Mouse (Mus musculus): ENCODE measurements at regions not wholly inside any gene's neighbourhood (a gene's known extent, or its start where the extent isn't known, plus 50 kb on each side); places are given as distances from the start of the nearest gene placed in this dataset.

DNA sequence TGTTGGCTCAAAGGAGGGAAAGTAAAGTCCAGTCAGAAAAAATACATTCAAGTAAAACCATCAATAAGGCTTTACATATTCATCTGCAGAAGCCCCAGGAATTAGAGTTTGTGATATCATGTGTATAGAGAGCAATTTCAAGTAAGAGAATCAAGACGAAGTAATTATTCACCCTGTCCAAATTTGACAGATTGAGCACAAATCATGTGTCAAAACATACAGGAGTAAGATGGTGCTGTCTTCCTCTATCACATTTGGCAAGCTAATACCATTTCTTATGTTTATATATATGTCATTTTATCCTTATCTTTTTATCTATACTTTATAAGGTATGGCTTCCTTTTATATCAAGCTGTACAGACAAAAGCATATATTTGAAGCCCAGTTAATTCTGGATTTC lies 825.2 kb downstream of the Galc start:
- Histone ChIP-seq H3K4me2 (ENCODE audit: low read depth, low read length) (no peak overlapping the region), H3K9ac (replicated peaks; ENCODE audit: low read depth, low read length) (no peak overlapping the region), H3K27ac (ENCODE audit: low read depth) (no peak overlapping the region), H3K27me3 (ENCODE audit: control insufficient read depth, insufficient read depth, low read length) (no peaks in the 10 kb centered on the region), H3K4me1 (ENCODE audit: control insufficient read depth, insufficient read depth) (no peaks in the 10 kb centered on the region), H3K9me3 (replicated peaks; ENCODE audit: control insufficient read depth, low read length) (no peaks in the 10 kb centered on the region), H3K36me3 (replicated peaks; ENCODE audit: control insufficient read depth, insufficient read depth, low read length) (no peaks in the 10 kb centered on the region), H3K4me3 (ENCODE audit: low read depth, low read length) (no peak overlapping the region)
- TF ChIP-seq EP300 (IDR thresholded peaks at IDR 0.05; ENCODE audit: low read depth) (no peak), CTCF (IDR thresholded peaks at IDR 0.05; ENCODE audit: low read depth) (no peak)
- DNase-seq (ENCODE audit: low spot score), result no peak
- ATAC-seq (ENCODE audit: insufficient read depth, low read depth), result no peak
- 86% methylated on average over 1 of the region's 1 CpGs for WGBS

DNA sequence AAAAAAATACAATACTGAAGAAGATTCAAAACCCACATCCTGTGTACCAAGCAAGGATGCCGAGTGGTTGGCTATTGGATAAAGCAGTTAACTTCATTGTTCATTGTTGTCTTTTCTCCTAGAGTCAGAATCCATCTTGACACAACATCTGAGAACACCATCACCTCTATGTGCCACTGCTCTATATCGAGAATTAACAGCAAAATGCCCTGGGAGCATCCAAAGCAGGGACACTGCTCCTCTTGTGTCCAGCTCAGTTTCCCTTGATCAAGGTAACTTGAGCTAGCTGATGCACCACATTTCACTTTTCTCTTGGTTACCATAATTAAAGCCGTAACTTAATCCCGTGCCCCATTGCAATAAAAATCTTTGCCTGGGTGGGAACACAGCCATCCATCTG lies 826.6 kb downstream of the Galc start:
- TF ChIP-seq EP300 (IDR thresholded peaks at IDR 0.05; ENCODE audit: low read depth), result no peak
- no peak for TF ChIP-seq CTCF (IDR thresholded peaks at IDR 0.05; ENCODE audit: low read depth)
- WGBS, result 79% methylated on average over 4 of the region's 4 CpGs

DNA sequence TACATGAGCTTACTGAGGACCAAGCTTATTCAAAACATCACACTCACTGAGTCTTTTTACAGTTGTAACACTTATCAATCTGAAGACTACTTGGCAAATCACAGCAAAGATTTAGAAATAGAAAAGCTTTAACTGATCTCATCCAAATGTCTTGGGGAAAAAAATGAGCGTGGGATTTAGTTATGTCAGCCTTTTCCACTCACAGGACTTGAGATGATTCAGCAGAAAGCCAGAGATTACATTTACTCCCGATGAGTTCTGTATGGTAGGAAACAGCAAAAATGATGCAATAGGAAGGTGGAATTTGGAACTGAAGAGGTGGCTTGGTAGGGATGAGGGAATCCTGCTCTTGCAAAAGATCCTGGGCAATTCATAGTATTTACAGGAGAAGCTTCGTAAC lies 831.0 kb downstream of the Galc start:
- 69% methylated on average over 3 of the region's 3 CpGs for WGBS
- Histone ChIP-seq H3K4me1 (ENCODE audit: control insufficient read depth, insufficient read depth) (0 out of 2 replicates have a peak, but pooled peaks cover 4% of the 10 kb centered on the region), H3K27me3 (ENCODE audit: control insufficient read depth, insufficient read depth, low read length) (no peaks in the 10 kb centered on the region)

More for the DNA sequence above, 826.6 kb downstream of the Galc start:
- H3K4me2 ChIP-seq (ENCODE audit: low read depth, low read length), result no peak overlapping the region
- DNase-seq (ENCODE audit: low spot score) (no peak), ATAC-seq (ENCODE audit: insufficient read depth, low read depth) (no peak)
- H3K9me3 ChIP-seq (replicated peaks; ENCODE audit: control insufficient read depth, low read length), result no peaks in the 10 kb centered on the region
- no peaks in the 10 kb centered on the region for H3K4me1 ChIP-seq (ENCODE audit: control insufficient read depth, insufficient read depth)
- H3K27ac ChIP-seq (ENCODE audit: low read depth), result no peak overlapping the region
- no peaks in the 10 kb centered on the region for H3K36me3 ChIP-seq (replicated peaks; ENCODE audit: control insufficient read depth, insufficient read depth, low read length)
- no peaks in the 10 kb centered on the region for H3K27me3 ChIP-seq (ENCODE audit: control insufficient read depth, insufficient read depth, low read length)
- no peak overlapping the region for H3K4me3 ChIP-seq (ENCODE audit: low read depth, low read length)
- H3K9ac ChIP-seq (replicated peaks; ENCODE audit: low read depth, low read length), result no peak overlapping the region

DNA sequence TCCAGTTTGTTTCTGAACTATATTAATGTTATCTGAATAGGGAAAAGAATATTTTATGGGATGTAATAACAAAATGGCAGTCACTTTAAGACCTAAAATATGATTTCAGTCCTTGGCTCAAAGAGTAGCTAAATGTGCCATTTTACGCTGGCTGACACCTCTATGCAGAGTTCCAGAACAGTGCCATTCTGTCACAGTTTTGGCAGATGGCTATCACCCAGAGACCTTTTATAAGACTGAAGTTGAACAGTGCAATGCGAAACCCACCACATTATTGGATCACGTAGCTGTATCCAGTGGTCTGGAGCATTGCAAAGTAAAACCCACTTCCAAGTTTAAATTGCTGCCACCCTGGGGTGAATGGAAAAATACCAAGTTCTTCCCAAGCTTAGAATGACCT lies 834.5 kb downstream of the Galc start:
- no peaks in the 10 kb centered on the region for H3K9me3 ChIP-seq (replicated peaks; ENCODE audit: control insufficient read depth, low read length)
- H3K4me3 ChIP-seq (ENCODE audit: low read depth, low read length), result no peak overlapping the region
- no peaks in the 10 kb centered on the region for H3K27me3 ChIP-seq (ENCODE audit: control insufficient read depth, insufficient read depth, low read length)
- no peak overlapping the region for H3K4me2 ChIP-seq (ENCODE audit: low read depth, low read length)
- TF ChIP-seq CTCF (IDR thresholded peaks at IDR 0.05; ENCODE audit: low read depth) (no peak), EP300 (IDR thresholded peaks at IDR 0.05; ENCODE audit: low read depth) (no peak)
- H3K27ac ChIP-seq (ENCODE audit: low read depth), result no peak overlapping the region
- H3K36me3 ChIP-seq (replicated peaks; ENCODE audit: control insufficient read depth, insufficient read depth, low read length), result no peaks in the 10 kb centered on the region
- no peak overlapping the region for H3K9ac ChIP-seq (replicated peaks; ENCODE audit: low read depth, low read length)
- 0 out of 2 replicates have a peak, but pooled peaks cover 4% of the 10 kb centered on the region for H3K4me1 ChIP-seq (ENCODE audit: control insufficient read depth, insufficient read depth)
- WGBS, result 96% methylated on average over 3 of the region's 3 CpGs
- no peak for DNase-seq (ENCODE audit: low spot score)
- ATAC-seq (ENCODE audit: insufficient read depth, low read depth), result no peak

More for the DNA sequence above, 831.0 kb downstream of the Galc start:
- TF ChIP-seq EP300 (IDR thresholded peaks at IDR 0.05; ENCODE audit: low read depth) (no peak), CTCF (IDR thresholded peaks at IDR 0.05; ENCODE audit: low read depth) (no peak)
- Histone ChIP-seq H3K9ac (replicated peaks; ENCODE audit: low read depth, low read length) (no peak overlapping the region), H3K4me3 (ENCODE audit: low read depth, low read length) (no peak overlapping the region), H3K9me3 (replicated peaks; ENCODE audit: control insufficient read depth, low read length) (no peaks in the 10 kb centered on the region), H3K36me3 (replicated peaks; ENCODE audit: control insufficient read depth, insufficient read depth, low read length) (no peaks in the 10 kb centered on the region), H3K27ac (ENCODE audit: low read depth) (no peak overlapping the region), H3K4me2 (ENCODE audit: low read depth, low read length) (no peak overlapping the region)
- DNase-seq (ENCODE audit: low spot score), result no peak
- no peak for ATAC-seq (ENCODE audit: insufficient read depth, low read depth)

DNA sequence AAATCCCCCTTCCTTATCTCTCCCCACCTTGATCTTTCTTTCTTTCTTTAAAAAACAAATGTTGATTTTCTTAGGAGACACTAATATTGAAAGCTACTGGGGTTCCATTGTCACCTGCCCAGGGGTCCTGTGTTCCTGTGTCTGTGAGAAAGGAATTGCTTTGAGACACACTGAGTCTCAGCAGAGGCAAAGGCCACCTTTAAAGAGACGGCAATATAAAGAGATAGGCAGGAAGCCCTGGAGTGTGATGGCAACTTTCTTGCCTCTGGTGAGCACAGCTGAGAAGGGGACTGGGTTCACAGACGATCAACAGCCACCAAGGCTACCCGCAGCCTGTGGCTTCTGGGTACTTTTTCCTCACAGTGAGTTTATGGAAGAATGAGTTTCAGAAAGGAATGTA lies 855.8 kb downstream of the Galc start:
- Histone ChIP-seq H3K4me3 (ENCODE audit: low read depth, low read length) (no peak overlapping the region), H3K27me3 (ENCODE audit: control insufficient read depth, insufficient read depth, low read length) (no peaks in the 10 kb centered on the region), H3K9ac (replicated peaks; ENCODE audit: low read depth, low read length) (no peak overlapping the region), H3K27ac (ENCODE audit: low read depth) (no peak overlapping the region), H3K4me1 (ENCODE audit: control insufficient read depth, insufficient read depth) (no peaks in the 10 kb centered on the region), H3K36me3 (replicated peaks; ENCODE audit: control insufficient read depth, insufficient read depth, low read length) (no peaks in the 10 kb centered on the region), H3K4me2 (ENCODE audit: low read depth, low read length) (no peak overlapping the region), H3K9me3 (replicated peaks; ENCODE audit: control insufficient read depth, low read length) (no peaks in the 10 kb centered on the region)
- no peak for TF ChIP-seq CTCF (IDR thresholded peaks at IDR 0.05; ENCODE audit: low read depth)
- TF ChIP-seq EP300 (IDR thresholded peaks at IDR 0.05; ENCODE audit: low read depth), result no peak
- 27% methylated on average over 3 of the region's 3 CpGs for WGBS
- DNase-seq (ENCODE audit: low spot score) (no peak), ATAC-seq (ENCODE audit: insufficient read depth, low read depth) (no peak)
